23 mouse cellular contexts compared by ENCODE assay signal in genomic region chr11:107225301-107225700, GRCm38 (mm10). TPM values are rescaled to one million over a fixed set of nuclear protein-coding genes. Genes with fewer than 3 reads are reported as not detected.
DNase-seq lines count a peak whose midpoint lies in the region; ATAC-seq and TF ChIP-seq lines count a peak whose summit lies in the region.
"Had no signal": no experiment of that assay in that cellular context is flagged by ENCODE, and none has a peak within 500 bp of the region (broad histone marks: within the 10 kb centered on the region; RNA-seq: fewer than 3 reads in every experiment).

No protein-coding gene starts in this region.

- no peak for TF ChIP-seq POLR2A in lung, adult 2 months (IDR thresholded peaks at IDR 0.05; ENCODE audit: borderline replicate concordance, extremely low read depth, low read depth, low read length)

- no peak for ATAC-seq in heart, embryonic 12.5 days (ENCODE audit: insufficient number of reproducible peaks, low FRiP score)
- ATAC-seq in erythroblast, adult 5-6 weeks (replicated peaks; ENCODE audit: low FRiP score, poor library complexity, severe bottlenecking) = no peak
- ATAC-seq: forebrain, embryonic 13.5 days had no signal

- H3K4me2 ChIP-seq in heart, embryonic 12.5 days = no peak overlapping the region
- H3K4me2 ChIP-seq: forebrain, embryonic 13.5 days; lung, embryonic 14.5 days; neural tube, embryonic 12.5 days had no signal

- no peak for TF ChIP-seq CTCF in lung, adult 2 months (IDR thresholded peaks at IDR 0.05; ENCODE audit: insufficient read depth, low read length)

- H3K9me3 ChIP-seq in heart, embryonic 12.5 days (replicated peaks) = 0 out of 2 replicates have a peak, but pooled peaks cover 3% of the 10 kb centered on the region
- H3K9me3 ChIP-seq: embryonic facial prominence, embryonic 10.5 days; forebrain, embryonic 13.5 days; midbrain, embryonic 10.5 days had no signal

- H3K27ac ChIP-seq in heart, embryonic 12.5 days (ENCODE audit: poor library complexity, severe bottlenecking) = peak overlapping the region; percentile 65
- H3K27ac ChIP-seq: embryonic facial prominence, embryonic 10.5 days; forebrain, embryonic 13.5 days; layer of hippocampus, adult 2 months; midbrain, embryonic 10.5 days; neural tube, embryonic 12.5 days had no signal

- peak; percentile 21 for DNase-seq in gastrocnemius, adult 18-20 months (ENCODE audit: low spot score)
- DNase-seq in gastrocnemius, adult 8-10 months (ENCODE audit: low spot score in 2 of 2) = no peak
- DNase-seq in heart, adult 18-20 months = peak; percentile 64 to 73
- peak; percentile 47 for DNase-seq in heart, postnatal 4 days
- no peak for DNase-seq in lung, adult 2 months
- DNase-seq in embryo, embryonic 10 days (ENCODE audit: low spot score) = no peak
- DNase-seq: cerebellum, adult 11 months; gastrocnemius, postnatal 36 days; kidney, adult 18-20 months; kidney, postnatal 10 days; layer of hippocampus, postnatal 36 days; lung, embryonic 14.5 days; lung, postnatal 4 days; right cerebral cortex, postnatal 4 days; thymus, postnatal 14 days had no signal

- 51% methylated on average over 5 of the region's 5 CpGs for WGBS in heart, embryonic 12.5 days
- WGBS in lung, adult 2 months = 67% methylated on average over 5 of the region's 5 CpGs

- H3K4me3 ChIP-seq in heart, embryonic 12.5 days = no peak overlapping the region
- H3K4me3 ChIP-seq in lung, adult 2 months (replicated peaks; ENCODE audit: extremely low read depth, low read depth, low read length) = no peak overlapping the region
- H3K4me3 ChIP-seq: embryonic facial prominence, embryonic 10.5 days; forebrain, embryonic 13.5 days; layer of hippocampus, adult 2 months; midbrain, embryonic 10.5 days; neural tube, embryonic 12.5 days had no signal

- H3K4me1 ChIP-seq in heart, embryonic 12.5 days (replicated peaks) = peaks cover 33% of the 10 kb centered on the region
- H3K4me1 ChIP-seq in lung, adult 2 months (ENCODE audit: control insufficient read depth, insufficient read depth, low read length) = no peaks in the 10 kb centered on the region

- H3K27me3 ChIP-seq in heart, embryonic 12.5 days (replicated peaks) = no peaks in the 10 kb centered on the region
- H3K27me3 ChIP-seq: CH12.LX; forebrain, embryonic 13.5 days; neural tube, embryonic 12.5 days had no signal

- H3K9ac ChIP-seq in heart, embryonic 12.5 days = no peak overlapping the region
- H3K9ac ChIP-seq: forebrain, embryonic 13.5 days; lung, embryonic 14.5 days; neural tube, embryonic 12.5 days had no signal

- 0 out of 2 replicates have a peak, but pooled peaks cover 8% of the 10 kb centered on the region for H3K36me3 ChIP-seq in heart, embryonic 12.5 days

RNA-seq across cellular contexts. Expression of gene Nol11, which starts 36.1 kb away (rescaled TPM):
- 10 to 100 TPM; 11.7 to 14.4 TPM for total RNA-seq in gastrocnemius, adult 18-20 months (2021)
- 10 to 100 TPM; 11.8 to 16.7 (median 14.3) TPM for total RNA-seq in gastrocnemius, adult 8-10 months (2022)
- 10 to 100 TPM; 17.8 to 18.5 TPM for total RNA-seq in heart, adult 18-20 months (2021)
- 45.4 and 45.6 TPM in 2 replicates for polyA plus RNA-seq in heart, embryonic 12.5 days (2016; fragmentation: Nextera tagmentation; extraction: Ambion mirVana)
- total RNA-seq in heart, postnatal 4 days (2021) = 10 to 100 TPM; 28.5 to 30.8 TPM
- 10.2 and 18.6 TPM in 2 replicates for total RNA-seq in erythroblast, adult 5-6 weeks (2015; ENCODE audit: low replicate concordance)
- total RNA-seq in erythroblast, adult 5-6 weeks (2017; ENCODE audit: low replicate concordance) = 9.9 and 10.7 TPM in 2 replicates
- polyA plus RNA-seq in lung, adult 2 months (2012; rRNA removed) = 4.9 and 7.1 TPM in 2 replicates

Comparison
In these comparisons a context has a peak if more than half of its experiments do, and no peak if none do; other contexts are left out.
1. DNase-seq: peak in gastrocnemius, adult 18-20 months (single experiment), heart, adult 18-20 months (2 of 2) and heart, postnatal 4 days (single experiment); none in gastrocnemius, adult 8-10 months (0 of 2), lung, adult 2 months (single experiment) and embryo, embryonic 10 days (single experiment).